Mouse (Mus musculus): ENCODE data around the gene Sumo3. TPM values are rescaled to one million over a fixed set of nuclear protein-coding genes. Genes with fewer than 3 reads are reported as not detected.

Gene Sumo3
- polyA plus RNA-seq, 1 experiment from 2014 or later = 439 TPM

GRCm38 (mm10) chr10:77636234-77636922 is 30.5 kb downstream of the Sumo3 start:
- 94% methylated on average over 7 of the region's 7 CpGs for WGBS
- peaks cover 98% of the 10 kb centered on the region for H3K36me3 ChIP-seq (replicated peaks)
- peaks cover 3% of the 10 kb centered on the region; the same call in 1 of the 2 replicates for H3K4me1 ChIP-seq
- no peak overlapping the region for H3K4me3 ChIP-seq
- DNase-seq (ENCODE audit: extremely low spot score, low spot score) = no peak
- H3K9me3 ChIP-seq = no peaks in the 10 kb centered on the region
- H3K27ac ChIP-seq = no peak overlapping the region
- H3K27me3 ChIP-seq (ENCODE audit: poor library complexity, severe bottlenecking) = no peaks in the 10 kb centered on the region

- Histone ChIP-seq H3K36me3 (replicated peaks) (peaks cover 100% of the 10 kb centered on the region), H3K9me3 (no peaks in the 10 kb centered on the region), H3K4me1 (peaks cover 3% of the 10 kb centered on the region; the same call in 1 of the 2 replicates), H3K27me3 (ENCODE audit: poor library complexity, severe bottlenecking) (no peaks in the 10 kb centered on the region), H3K27ac (no peak overlapping the region), H3K4me3 (no peak overlapping the region)
- WGBS = 90% methylated on average over 6 of the region's 6 CpGs
- DNase-seq (ENCODE audit: extremely low spot score, low spot score) = no peak
These were observed 33.1 kb downstream of the Sumo3 start for GRCm38 (mm10) chr10:77638956-77639355.

- no peak for DNase-seq (ENCODE audit: extremely low spot score, low spot score)
- Histone ChIP-seq H3K4me3 (no peak overlapping the region), H3K27me3 (ENCODE audit: poor library complexity, severe bottlenecking) (no peaks in the 10 kb centered on the region), H3K27ac (no peak overlapping the region), H3K4me1 (no peaks in the 10 kb centered on the region), H3K36me3 (replicated peaks) (peaks cover 88% of the 10 kb centered on the region), H3K9me3 (no peaks in the 10 kb centered on the region)
- WGBS = 93% methylated on average over 7 of the region's 7 CpGs
These were observed 37.3 kb downstream of the Sumo3 start for GRCm38 (mm10) chr10:77643160-77643559.

- Histone ChIP-seq H3K36me3 (replicated peaks) (peaks cover 64% of the 10 kb centered on the region), H3K27me3 (ENCODE audit: poor library complexity, severe bottlenecking) (no peaks in the 10 kb centered on the region), H3K4me3 (no peak overlapping the region), H3K9me3 (no peaks in the 10 kb centered on the region), H3K27ac (no peak overlapping the region), H3K4me1 (peaks cover 5% of the 10 kb centered on the region; the same call in 1 of the 2 replicates)
- no peak for DNase-seq (ENCODE audit: extremely low spot score, low spot score)
- WGBS = 92% methylated on average over 5 of the region's 5 CpGs
These were observed 39.7 kb downstream of the Sumo3 start for GRCm38 (mm10) chr10:77645571-77645970.

- peaks cover 45% of the 10 kb centered on the region for H3K36me3 ChIP-seq (replicated peaks)
- no peak overlapping the region for H3K4me3 ChIP-seq
- no peaks in the 10 kb centered on the region for H3K27me3 ChIP-seq (ENCODE audit: poor library complexity, severe bottlenecking)
- 67% methylated on average over 1 of the region's 1 CpGs for WGBS
- H3K9me3 ChIP-seq = no peaks in the 10 kb centered on the region
- DNase-seq (ENCODE audit: extremely low spot score, low spot score) = no peak
- H3K4me1 ChIP-seq = peaks cover 5% of the 10 kb centered on the region; the same call in 1 of the 2 replicates
- no peak overlapping the region for H3K27ac ChIP-seq
These were observed 41.6 kb downstream of the Sumo3 start for GRCm38 (mm10) chr10:77647461-77647860.

GRCm38 (mm10) chr10:77647901-77648300 is 42.0 kb downstream of the Sumo3 start:
- 82% methylated on average over 8 of the region's 8 CpGs for WGBS
- Histone ChIP-seq H3K9me3 (no peaks in the 10 kb centered on the region), H3K27ac (no peak overlapping the region), H3K27me3 (ENCODE audit: poor library complexity, severe bottlenecking) (no peaks in the 10 kb centered on the region), H3K36me3 (replicated peaks) (peaks cover 41% of the 10 kb centered on the region), H3K4me1 (peaks cover 5% of the 10 kb centered on the region; the same call in 1 of the 2 replicates), H3K4me3 (no peak overlapping the region)
- no peak for DNase-seq (ENCODE audit: extremely low spot score, low spot score)

GRCm38 (mm10) chr10:77652046-77652445 is 46.1 kb downstream of the Sumo3 start:
- H3K4me1 ChIP-seq = peaks cover 5% of the 10 kb centered on the region; the same call in 1 of the 2 replicates
- WGBS = 91% methylated on average over 9 of the region's 9 CpGs
- H3K36me3 ChIP-seq (replicated peaks) = no peaks in the 10 kb centered on the region
- no peak overlapping the region for H3K4me3 ChIP-seq
- H3K27ac ChIP-seq = no peak overlapping the region
- no peaks in the 10 kb centered on the region for H3K27me3 ChIP-seq (ENCODE audit: poor library complexity, severe bottlenecking)
- no peak for DNase-seq (ENCODE audit: extremely low spot score, low spot score)
- no peaks in the 10 kb centered on the region for H3K9me3 ChIP-seq

- DNase-seq (ENCODE audit: extremely low spot score, low spot score) = no peak
- H3K27me3 ChIP-seq (ENCODE audit: poor library complexity, severe bottlenecking) = no peaks in the 10 kb centered on the region; the same call in 1 of the 2 replicates
- no peaks in the 10 kb centered on the region for H3K36me3 ChIP-seq (replicated peaks)
- no peak overlapping the region for H3K27ac ChIP-seq
- WGBS = 85% methylated on average over 15 of the region's 15 CpGs
- no peak overlapping the region for H3K4me3 ChIP-seq
- H3K4me1 ChIP-seq = no peaks in the 10 kb centered on the region
- H3K9me3 ChIP-seq = peaks cover 10% of the 10 kb centered on the region; the same call in 1 of the 2 replicates
These were observed 52.5 kb downstream of the Sumo3 start for GRCm38 (mm10) chr10:77658286-77658994.

GRCm38 (mm10) chr10:77663949-77664665 is 58.2 kb downstream of the Sumo3 start:
- Histone ChIP-seq H3K9me3 (peaks cover 10% of the 10 kb centered on the region; the same call in 1 of the 2 replicates), H3K4me1 (no peaks in the 10 kb centered on the region), H3K36me3 (replicated peaks) (no peaks in the 10 kb centered on the region), H3K27me3 (ENCODE audit: poor library complexity, severe bottlenecking) (peaks cover 5% of the 10 kb centered on the region; the same call in 1 of the 2 replicates), H3K27ac (no peak overlapping the region), H3K4me3 (no peak overlapping the region)
- DNase-seq (ENCODE audit: extremely low spot score, low spot score) = no peak
- 65% methylated on average over 43 of the region's 43 CpGs for WGBS

- 89% methylated on average over 8 of the region's 8 CpGs for WGBS
- Histone ChIP-seq H3K36me3 (replicated peaks) (no peaks in the 10 kb centered on the region), H3K27me3 (ENCODE audit: poor library complexity, severe bottlenecking) (peaks cover 5% of the 10 kb centered on the region; the same call in 1 of the 2 replicates), H3K9me3 (peaks cover under 1% of the 10 kb centered on the region; the same call in 1 of the 2 replicates), H3K4me3 (no peak overlapping the region), H3K4me1 (no peaks in the 10 kb centered on the region), H3K27ac (no peak overlapping the region)
- no peak for DNase-seq (ENCODE audit: extremely low spot score, low spot score)
These were observed 60.4 kb downstream of the Sumo3 start for GRCm38 (mm10) chr10:77666342-77666741.

- 88% methylated on average over 4 of the region's 4 CpGs for WGBS
- Histone ChIP-seq H3K4me1 (no peaks in the 10 kb centered on the region), H3K36me3 (replicated peaks) (no peaks in the 10 kb centered on the region), H3K27me3 (ENCODE audit: poor library complexity, severe bottlenecking) (peaks cover 5% of the 10 kb centered on the region; the same call in 1 of the 2 replicates), H3K27ac (no peak overlapping the region), H3K9me3 (no peaks in the 10 kb centered on the region), H3K4me3 (no peak overlapping the region)
- DNase-seq (ENCODE audit: extremely low spot score, low spot score) = no peak
These were observed 61.5 kb downstream of the Sumo3 start for GRCm38 (mm10) chr10:77667402-77667801.

Data from forebrain, embryonic 10.5 days (tissue).